Mouse (Mus musculus) stomach, embryonic 14.5 days (tissue): ENCODE data around the gene Msrb3. TPM values are rescaled to one million over a fixed set of nuclear protein-coding genes. Genes with fewer than 3 reads are reported as not detected.

Experiments
- ATAC-seq: fragments of 200-750 bp; cut with Nextera tagmentation; 2 replicates; pipeline ENCODE4 v1.8.0; 2017; ENCODE audit warnings: low read depth, moderate TSS enrichment; ENCODE audit not compliant: insufficient number of reproducible peaks, insufficient read depth, low FRiP score
- H3K27ac ChIP-seq: fragments of 300-500 bp; sonication (generic); 2 replicates; pipeline ENCODE4 v1.5.1; 2014; ENCODE audit warnings: mild to moderate bottlenecking, low read length, moderate library complexity, mixed read lengths
- H3K27me3 ChIP-seq: fragments of 300-500 bp; sonication (generic); 2 replicates; pipeline ENCODE4 v1.6.1; 2014; ENCODE audit warnings: low read length, control low read depth, mixed read lengths; ENCODE audit not compliant: control insufficient read depth, insufficient read depth
- H3K36me3 ChIP-seq: fragments of 300-500 bp; sonication (generic); 2 replicates; pipeline ENCODE4 v1.6.1; 2014; ENCODE audit warnings: mild to moderate bottlenecking, control low read depth, low read length, moderate library complexity, mixed read lengths; ENCODE audit not compliant: control insufficient read depth, insufficient read depth
- H3K4me1 ChIP-seq: fragments of 300-500 bp; sonication (generic); 2 replicates; pipeline ENCODE4 v1.6.1; 2014; ENCODE audit warnings: low read length, control low read depth, mixed read lengths; ENCODE audit not compliant: control insufficient read depth, insufficient read depth
- H3K4me2 ChIP-seq: fragments of 300-500 bp; sonication (generic); replicated peaks from 2 replicates; pipeline ENCODE4 v1.6.1; 2014; ENCODE audit warnings: low read depth, low read length, control low read depth
- H3K4me3 ChIP-seq: fragments of 300-500 bp; sonication (generic); 2 replicates; pipeline ENCODE4 v1.5.1; 2014; ENCODE audit warnings: low read depth, low read length, control low read depth
- H3K9ac ChIP-seq: fragments of 300-500 bp; sonication (generic); replicated peaks from 2 replicates; pipeline ENCODE4 v1.6.1; 2014; ENCODE audit warnings: low read depth, mild to moderate bottlenecking, control low read depth, low read length, moderate library complexity, mixed read lengths
- H3K9me3 ChIP-seq: fragments of 300-500 bp; sonication (generic); 2 replicates; pipeline ENCODE4 v1.6.1; 2016; ENCODE audit warnings: low read depth, low read length, control low read depth; ENCODE audit not compliant: control insufficient read depth
- WGBS: fragments of 180-500 bp; shearing (Covaris S2); extraction: QIAGEN DNeasy Blood & Tissue Kit; methylation state at CpG from one replicate; pipeline ENCODE4 v1.1.7; 2014; 5-methylcytosine and 5-hydroxymethylcytosine counted together
- polyA plus RNA-seq: library from polyadenylated mRNA; unstranded; fragments of >200 nt; fragmentation: Nextera tagmentation; extraction: Ambion mirVana; gene quantifications from 2 replicates; pipeline ENCODE4 v1.2.1, GENCODE M21; 2014

Msrb3 gene
- polyA plus RNA-seq, 1 experiment from 2014 or later, result 33.3 TPM

DNA sequence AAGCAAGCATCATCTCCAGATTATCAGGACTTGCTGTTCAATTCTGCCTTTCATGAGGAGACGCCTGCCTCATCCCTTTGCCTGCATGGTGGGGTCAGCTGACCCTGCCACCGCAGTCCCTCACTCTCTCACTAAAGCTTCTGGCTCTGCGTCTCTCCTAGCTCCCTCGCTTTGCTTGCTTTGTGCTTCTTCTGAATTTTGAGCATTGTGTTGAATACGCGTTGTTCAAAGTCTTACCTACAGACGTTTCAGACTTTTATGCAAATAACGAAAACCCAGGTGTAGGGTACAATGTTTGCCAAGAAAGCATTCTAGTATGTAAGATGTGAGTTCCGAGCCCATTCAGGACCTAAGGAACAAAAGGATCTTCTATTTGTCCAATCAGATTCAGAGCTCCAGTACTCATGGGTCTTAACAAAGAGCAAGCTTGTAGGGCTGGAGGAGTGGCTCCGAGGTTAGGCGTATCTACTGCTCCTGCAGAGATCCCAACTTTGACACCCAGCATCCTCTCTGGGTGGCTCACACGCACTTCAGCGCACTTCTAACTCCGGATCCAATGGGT is 162.3 kb downstream of the Msrb3 start:
- H3K4me2 ChIP-seq, result peak overlapping the region; percentile 30; the same call in 1 of the 2 replicates
- H3K36me3 ChIP-seq, result no peaks in the 10 kb centered on the region
- peaks cover 4% of the 10 kb centered on the region; the same call in 1 of the 2 replicates for H3K4me1 ChIP-seq
- no peak for ATAC-seq
- H3K27ac ChIP-seq, result no peak overlapping the region
- H3K9me3 ChIP-seq, result no peaks in the 10 kb centered on the region
- H3K9ac ChIP-seq, result no peak overlapping the region
- 42% methylated on average over 14 of the region's 14 CpGs for WGBS
- no peaks in the 10 kb centered on the region for H3K27me3 ChIP-seq
- H3K4me3 ChIP-seq, result no peak overlapping the region

DNA sequence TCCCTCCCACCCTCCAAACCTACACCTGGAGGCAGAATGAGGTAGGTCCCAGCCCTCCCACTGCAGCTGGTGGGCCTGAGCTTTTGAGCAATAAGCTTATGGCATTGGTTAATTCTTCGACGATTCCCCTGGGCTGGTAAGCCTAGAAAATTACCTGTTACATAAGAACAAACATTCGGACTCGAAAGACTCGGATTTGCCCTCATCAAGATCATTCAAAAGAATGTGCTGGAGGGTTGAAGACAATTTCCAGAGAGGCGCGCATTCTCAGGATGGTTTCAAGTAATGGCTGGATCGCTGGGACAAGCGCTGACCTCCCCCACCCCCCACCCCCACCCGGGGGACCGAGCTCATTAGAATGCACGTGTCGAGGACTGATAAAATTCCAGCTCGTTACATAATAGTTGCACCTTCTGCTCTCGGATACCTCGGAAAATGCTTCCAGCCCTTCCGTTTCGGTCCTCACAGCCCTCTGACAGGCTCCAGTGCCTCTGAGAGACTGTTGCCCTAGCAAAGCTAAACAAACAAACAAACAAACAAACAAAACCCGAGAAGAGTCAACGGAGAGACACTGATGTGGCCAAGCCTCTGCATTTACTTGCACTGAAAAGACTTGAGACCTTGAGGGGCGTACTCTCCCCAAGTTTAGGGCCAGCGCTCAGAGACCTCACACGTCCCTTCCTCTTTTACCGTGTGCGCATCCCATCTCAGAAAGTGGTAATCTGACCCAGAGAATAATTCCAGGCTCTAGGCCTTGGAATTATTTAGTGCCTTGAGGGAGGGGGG is 163.0 kb downstream of the Msrb3 start:
- Histone ChIP-seq H3K4me3 (no peak overlapping the region), H3K4me2 (peak overlapping the region; percentile 30; the same call in 1 of the 2 replicates), H3K4me1 (peaks cover 4% of the 10 kb centered on the region; the same call in 1 of the 2 replicates), H3K36me3 (no peaks in the 10 kb centered on the region), H3K9me3 (no peaks in the 10 kb centered on the region), H3K9ac (no peak overlapping the region), H3K27me3 (no peaks in the 10 kb centered on the region), H3K27ac (no peak overlapping the region)
- ATAC-seq, result no peak
- WGBS, result 19% methylated on average over 25 of the region's 25 CpGs

DNA sequence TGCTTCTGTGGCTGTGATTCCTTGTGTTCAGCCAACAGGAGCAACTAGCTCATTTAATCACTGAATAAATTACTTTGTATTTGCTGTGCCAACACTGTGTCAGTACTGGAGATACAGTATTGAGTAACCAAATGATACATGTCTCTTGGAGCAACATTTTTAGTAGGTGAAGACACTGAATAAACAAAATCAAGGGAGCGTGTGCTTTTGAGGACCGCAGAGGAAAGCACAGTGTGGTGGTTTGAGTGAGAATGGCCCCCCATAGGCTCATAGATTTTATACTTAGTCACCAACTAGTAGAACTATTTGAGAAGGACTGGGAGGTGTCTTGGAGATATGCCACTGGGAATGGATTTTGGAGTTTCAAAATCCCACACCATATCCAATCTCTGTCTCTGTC is 164.5 kb downstream of the Msrb3 start:
- Histone ChIP-seq H3K4me2 (no peak overlapping the region), H3K9me3 (no peaks in the 10 kb centered on the region), H3K27ac (no peak overlapping the region), H3K36me3 (no peaks in the 10 kb centered on the region), H3K4me1 (peaks cover 4% of the 10 kb centered on the region; the same call in 1 of the 2 replicates), H3K9ac (no peak overlapping the region), H3K27me3 (no peaks in the 10 kb centered on the region), H3K4me3 (no peak overlapping the region)
- WGBS, result 84% methylated on average over 2 of the region's 2 CpGs
- ATAC-seq, result no peak

Other genes with a start within 250 kb of the Msrb3 start
- gene Lemd3, start 80.2 kb upstream of the Msrb3 start, polyA plus RNA-seq, result 5.1 and 5.6 TPM in 2 replicates
- gene Wif1, start 134.9 kb upstream of the Msrb3 start, polyA plus RNA-seq, result 1.7 and 2.2 TPM in 2 replicates